Mouse (Mus musculus) lung, adult 18-20 months (tissue): ENCODE measurements at regions not wholly inside any gene's neighbourhood (a gene's known extent, or its start where the extent isn't known, plus 50 kb on each side); places are given as distances from the start of the nearest gene placed in this dataset.
A peak's percentile ranks its signal among the peaks of the same experiment; 100 is the strongest.

Experiments
- DNase-seq, 2 experiments: peaks; one replicate each; pipeline ENCODE4 v3.0.0; 2022; ENCODE audit warnings: mixed read lengths in 2 of 2

DNA sequence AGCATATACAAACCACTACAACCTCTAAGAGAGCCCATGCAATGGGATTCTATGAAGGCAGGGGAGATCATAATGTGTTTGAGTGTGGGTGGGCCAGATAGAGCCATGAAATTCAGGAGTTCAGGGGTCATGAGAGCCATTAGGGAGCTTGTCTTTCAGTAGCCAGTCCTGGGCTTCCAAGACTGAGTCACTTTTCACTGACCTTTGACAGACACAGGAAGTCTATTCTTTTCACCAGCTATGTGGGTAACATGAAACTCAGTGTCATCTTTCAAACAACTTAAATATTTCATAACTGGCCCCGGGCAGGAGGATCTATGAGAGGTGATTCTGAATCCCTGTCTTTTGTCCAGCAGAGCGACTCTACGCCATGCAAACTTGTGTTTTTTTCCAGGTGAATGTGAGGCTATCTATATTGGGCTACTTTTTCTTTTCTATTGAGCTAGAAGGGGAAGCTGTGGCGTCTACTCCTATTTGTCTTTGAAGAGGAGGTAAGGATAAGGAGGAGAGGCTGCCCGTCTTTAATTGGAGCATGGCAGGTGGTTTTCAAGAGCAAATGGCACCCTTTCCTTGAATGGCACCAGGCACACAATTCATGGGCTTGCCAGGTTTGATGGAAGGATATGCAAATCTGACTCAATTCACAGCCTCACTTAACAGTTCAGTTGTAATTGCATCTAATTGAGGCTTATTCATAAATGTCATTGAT is 95.6 kb upstream of the Chd2 start:
- DNase-seq, result no peak

- DNase-seq, result no peak
Measured at GRCm38 (mm10) chr7:73635422-73635821, 93.8 kb upstream of the Chd2 start.

- no peak for DNase-seq
Measured at GRCm38 (mm10) chr7:73630790-73631189, 89.2 kb upstream of the Chd2 start.

DNA sequence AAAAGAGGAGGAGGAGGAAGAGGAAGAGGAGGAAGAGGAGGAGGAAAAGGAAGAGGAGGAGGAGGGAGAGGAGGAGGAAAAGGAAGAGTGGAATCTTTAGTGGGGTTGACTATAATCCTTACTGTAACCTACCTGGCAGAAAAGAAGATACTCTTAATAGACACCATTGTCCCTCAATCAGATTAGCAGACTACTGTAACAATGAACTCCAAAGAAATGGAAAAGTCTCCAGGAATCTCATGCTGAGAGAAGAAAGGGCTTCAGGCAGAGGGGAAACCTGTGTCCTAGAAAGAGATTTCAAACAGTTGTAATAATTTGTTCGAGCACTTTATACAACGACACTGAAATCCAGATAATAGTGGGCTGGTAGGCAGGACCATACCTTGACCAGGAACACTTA is 87.6 kb upstream of the Chd2 start:
- no peak for DNase-seq

- DNase-seq, result peak; percentile 71 to 86
Measured at GRCm38 (mm10) chr7:73628071-73628470, 86.4 kb upstream of the Chd2 start.

DNA sequence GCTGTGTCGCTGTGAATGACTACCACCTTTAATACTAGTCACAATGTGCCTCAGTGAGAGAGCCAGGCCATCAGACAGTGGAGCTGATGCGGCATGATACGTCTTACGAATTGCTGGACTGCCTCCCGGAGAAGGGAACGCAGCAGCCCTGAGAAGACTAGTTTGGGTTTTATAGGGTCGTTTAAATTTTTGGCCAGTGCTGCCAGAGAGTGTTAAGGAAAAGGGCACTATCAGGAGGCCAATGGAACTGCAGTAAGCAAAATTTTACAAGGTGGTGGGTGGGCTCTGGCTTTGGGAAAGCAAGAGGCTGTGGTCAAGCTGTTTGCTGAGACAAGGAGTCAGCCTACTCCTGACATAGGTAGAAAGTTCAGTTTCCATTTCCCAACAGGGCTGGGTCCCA is 84.7 kb upstream of the Chd2 start:
- no peak for DNase-seq

DNA sequence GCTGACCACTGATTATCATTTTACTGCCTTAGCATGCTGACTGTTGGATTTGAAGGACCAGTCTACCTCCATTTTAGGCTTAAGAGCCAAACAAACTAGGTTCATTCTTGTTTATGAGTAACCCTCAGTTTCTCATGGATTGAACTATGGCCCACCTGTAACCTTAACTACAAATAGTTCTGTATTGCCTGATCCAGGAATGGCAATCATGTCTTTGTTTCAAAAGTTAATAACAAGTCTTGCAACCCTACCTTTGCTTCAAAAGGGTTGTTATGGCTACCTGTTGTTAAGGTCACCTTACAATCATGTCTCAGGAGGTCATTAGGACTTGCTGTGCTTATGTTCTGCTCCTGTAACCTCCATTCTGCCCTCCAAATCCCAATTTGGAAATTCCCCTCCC is 84.0 kb upstream of the Chd2 start:
- DNase-seq, result no peak

DNA sequence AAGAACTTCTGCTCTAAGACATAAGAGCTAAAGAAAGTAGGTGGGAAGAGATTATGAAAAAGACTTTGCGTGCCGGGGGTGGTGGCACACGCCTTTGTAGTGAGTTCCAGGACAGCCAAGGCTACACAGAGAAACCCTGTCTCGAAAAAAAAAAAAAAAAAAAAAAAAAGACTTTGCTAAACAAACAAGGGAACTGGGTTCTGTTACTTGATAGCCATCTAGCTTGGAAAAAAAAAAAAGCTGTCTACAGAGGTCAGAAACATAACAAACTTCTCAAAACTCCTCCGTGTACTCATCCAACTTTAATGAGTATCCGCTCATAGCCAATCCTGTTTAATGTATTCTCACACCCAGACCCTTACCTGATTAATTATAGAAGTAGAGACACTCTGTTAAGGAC is 83.4 kb upstream of the Chd2 start:
- DNase-seq, result no peak

- DNase-seq, result peak; percentile 52 to 73
Measured at GRCm38 (mm10) chr7:73624093-73624600, 82.5 kb upstream of the Chd2 start.

DNA sequence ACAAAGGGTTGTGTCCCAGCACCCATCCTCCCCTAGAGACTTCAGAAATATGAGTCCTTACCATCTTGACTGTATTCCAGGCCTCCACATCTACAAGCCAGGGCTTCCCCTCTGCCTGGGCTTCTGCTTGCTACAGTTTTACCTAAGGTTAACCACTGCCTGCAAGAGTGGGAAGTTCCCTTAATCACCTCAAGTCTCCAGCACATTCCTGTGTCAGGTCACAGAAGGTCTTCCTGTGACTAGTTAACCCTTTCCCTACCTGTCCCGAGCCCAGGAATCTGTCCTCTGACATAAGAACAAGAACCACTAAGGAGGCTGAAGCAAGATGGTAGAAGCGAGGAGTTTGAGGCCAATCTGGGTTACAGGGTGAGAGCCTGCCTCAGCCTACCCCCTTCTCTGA is 80.8 kb upstream of the Chd2 start:
- no peak for DNase-seq

- no peak for DNase-seq
Measured at GRCm38 (mm10) chr7:73620341-73620740, 78.7 kb upstream of the Chd2 start.

DNA sequence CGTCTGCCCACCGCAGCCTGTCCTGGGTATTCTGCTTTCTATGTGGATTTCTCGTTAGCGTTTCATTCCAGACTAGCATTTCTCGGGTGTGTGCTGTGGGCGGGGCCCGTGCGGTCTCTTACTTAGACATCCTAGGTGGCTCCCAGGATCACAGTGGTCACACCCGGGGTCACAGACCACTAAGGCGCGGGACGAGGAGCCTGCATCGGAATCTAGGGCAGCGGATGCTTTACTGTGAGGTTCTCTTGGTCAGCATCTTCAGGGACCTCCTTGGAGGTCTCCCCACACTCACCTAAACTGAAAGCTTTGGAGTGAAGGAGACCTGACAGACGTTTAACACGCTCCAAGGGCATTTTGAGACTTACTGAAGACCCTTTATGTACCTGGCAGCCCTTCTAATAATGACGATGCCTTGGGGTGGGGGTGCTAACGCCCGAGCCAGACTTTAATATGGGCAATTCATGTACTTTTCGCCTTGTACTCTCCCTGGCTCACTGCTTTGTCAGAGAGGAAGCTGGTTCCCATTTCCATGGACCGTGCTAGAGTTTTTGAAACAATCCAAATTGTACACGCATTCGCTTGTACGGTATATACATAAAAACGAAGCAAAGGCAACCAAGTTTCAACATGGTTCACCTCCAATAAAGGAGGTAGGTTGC is 77.3 kb upstream of the Chd2 start:
- DNase-seq, result no peak

DNA sequence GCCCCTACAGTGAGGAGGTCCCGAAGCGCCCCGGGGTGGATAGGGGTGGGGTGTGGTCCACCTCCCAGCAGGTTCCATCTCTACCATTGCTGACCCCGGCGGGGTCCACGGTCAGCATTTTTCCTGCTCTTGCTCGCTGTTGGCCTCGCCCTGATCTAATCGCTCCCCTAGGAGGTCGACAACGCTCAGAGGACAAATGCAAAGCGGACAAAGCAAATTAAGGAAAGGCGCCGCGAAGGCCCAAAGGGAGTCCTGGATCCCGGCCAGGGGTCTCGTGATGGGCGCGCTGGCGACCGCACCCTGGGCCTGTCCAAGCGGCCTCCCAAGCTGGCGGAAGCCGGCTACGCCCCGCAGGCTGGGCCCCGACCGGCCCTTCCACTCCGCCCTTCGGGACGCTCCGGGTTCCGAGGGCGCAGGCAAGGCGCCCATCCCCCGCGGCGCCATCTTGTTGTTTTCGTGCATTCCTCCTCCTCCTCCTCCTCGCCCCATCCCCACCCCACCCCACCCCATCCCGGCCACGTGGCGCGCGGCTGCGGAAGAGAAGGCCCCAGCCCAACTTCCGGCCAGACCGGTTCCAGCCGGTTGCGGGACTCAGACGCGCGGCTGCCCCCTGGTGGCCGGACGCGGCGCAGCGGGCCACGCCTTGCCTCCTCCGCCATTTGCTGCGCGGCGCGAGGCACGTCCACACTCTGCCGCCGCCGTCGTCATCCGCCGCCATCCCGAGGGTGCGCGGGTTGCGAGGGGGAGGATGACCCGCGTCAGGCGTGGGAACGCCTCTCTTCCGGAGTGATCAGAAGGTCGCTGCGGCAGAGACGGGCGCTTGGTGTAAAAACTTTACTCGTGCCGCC is 76.5 kb upstream of the Chd2 start:
- peak; percentile 97 for DNase-seq

DNA sequence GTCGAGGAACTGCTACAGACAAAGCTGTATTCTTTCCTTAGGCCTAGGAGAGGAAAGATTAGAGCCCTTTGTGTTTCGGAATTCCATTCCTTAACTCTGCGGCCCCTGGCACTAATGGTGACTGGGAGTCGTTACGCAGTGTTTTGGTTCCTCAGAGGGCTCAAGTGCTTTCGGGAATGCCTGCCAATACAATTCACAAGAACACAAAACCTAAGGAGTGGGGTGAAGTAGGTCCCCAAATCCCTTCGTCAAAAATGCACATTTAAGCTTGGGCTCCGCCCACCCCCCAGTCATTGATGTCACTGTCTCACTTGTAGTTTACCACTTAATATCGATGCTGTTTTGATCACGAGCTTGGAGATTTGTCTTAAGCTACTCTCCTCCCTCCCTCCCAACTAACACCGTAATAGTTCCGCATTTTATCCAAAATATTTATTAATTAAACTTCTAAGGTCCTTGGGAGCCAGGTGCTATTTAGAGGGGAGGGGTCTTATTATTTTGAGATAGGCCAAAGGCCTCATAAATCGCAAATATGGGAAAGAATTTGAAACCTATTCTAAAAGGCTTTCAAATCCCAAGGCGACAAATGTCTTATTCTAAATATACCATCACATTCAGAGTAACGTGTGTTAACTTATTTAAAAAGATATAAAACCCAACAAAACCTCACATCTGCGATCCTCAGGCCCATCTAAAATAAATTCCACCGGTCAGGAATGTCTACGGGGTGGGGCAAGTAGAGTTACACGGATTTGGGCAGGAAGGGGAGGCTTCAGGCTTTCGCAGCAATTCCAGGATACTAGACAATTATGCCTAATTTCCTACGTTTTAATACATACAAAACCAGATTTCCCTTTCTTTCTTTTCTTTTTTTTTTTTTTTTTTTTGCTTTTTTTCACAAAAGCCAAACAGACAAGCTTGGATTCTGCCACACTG is 75.6 kb upstream of the Chd2 start:
- peak; percentile 63 to 77 for DNase-seq

DNA sequence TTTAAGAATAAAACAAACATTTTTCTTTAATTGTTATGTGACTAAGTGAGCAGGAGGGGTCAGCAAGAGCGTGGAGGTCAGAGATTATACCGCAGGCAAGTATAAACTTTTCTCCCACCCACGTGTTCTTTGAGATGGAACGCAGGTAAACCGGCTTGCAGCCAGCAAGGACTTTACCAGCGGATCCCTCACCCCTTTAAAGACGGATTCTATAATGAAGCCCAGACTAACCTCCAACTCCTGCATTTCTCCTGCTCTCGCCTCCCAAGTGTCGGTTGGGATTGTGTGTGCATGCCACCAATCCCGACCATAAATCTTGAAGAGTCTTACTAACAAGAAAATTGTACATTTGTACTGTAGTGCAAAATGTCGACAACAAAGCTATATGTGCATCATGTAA is 74.4 kb upstream of the Chd2 start:
- DNase-seq, result no peak

- no peak for DNase-seq
Measured at GRCm38 (mm10) chr7:73614840-73615555, 73.4 kb upstream of the Chd2 start.

- no peak for DNase-seq
Measured at GRCm38 (mm10) chr7:73614341-73614740, 72.7 kb upstream of the Chd2 start.

DNA sequence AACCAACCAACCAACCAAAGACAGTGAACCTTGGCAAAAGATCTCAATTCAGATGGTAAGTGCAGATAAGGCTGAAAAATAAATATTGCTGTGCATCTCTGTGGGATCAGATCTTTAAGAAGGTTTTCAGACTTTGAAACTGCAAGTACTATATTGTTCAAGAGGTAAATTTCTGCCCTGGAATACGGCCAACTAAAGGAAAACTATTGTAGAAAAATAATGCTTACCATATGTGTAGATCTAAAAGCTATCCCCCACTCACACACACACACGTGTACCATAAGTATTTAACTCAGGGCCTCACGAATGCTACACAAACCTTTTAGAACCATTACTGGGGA is 71.1 kb upstream of the Chd2 start:
- DNase-seq, result no peak

DNA sequence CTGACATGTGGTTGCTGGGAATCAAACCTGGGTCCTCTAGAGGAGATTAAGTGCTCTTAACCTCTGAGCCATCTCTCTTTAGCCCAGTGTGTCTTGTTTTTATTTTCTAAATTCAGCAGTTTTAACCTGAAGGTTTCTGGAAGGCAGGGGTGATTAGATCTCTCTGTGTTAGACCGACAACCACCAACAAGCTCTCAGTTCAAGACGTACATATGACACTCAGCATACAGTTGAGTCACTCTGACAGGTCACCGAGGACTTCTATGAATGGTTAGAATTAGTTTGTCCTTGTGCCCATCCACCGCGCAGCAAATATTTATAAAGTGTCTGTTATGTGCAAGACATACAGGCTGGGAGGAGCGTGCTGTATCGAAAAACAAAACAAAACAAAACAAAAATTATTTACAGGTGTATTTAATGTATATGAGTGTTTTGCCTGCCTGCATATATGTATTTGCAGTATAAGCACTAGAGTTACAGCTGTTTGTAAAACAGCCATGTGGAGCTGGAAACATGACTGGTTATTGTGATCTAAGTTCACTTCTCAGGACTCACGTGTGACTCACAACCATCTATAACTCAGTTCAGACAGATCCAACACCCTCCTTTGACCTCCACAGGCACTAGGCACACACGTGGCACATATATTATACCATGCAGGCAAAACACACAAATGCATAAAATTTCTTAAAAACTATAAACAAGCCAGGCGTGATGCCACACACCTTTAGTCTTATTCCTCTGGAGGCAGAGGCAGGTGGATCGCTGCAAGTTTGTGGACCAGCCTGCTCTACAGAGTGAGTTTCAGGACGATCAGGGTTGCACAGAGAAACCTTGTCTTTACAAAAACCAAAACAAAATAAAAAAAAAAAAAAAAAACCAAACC is 70.5 kb upstream of the Chd2 start:
- no peak for DNase-seq

- DNase-seq, result no peak
Measured at GRCm38 (mm10) chr7:73608804-73609275, 67.2 kb upstream of the Chd2 start.
